Mouse (Mus musculus) limb, embryonic 14.5 days (tissue): ENCODE data around the gene Spata31d1b. TPM values are rescaled to one million over a fixed set of nuclear protein-coding genes. Genes with fewer than 3 reads are reported as not detected.
"Not testable (repeated sequence)": the region's sequence is repeated elsewhere in the genome, so short reads cannot be mapped to it uniquely, and the experiment has no call there.

ENCODE experiments used
- ATAC-seq: fragments of 200-750 bp; cut with Nextera tagmentation; 2 replicates; pipeline ENCODE4 v1.8.0; 2017; ENCODE audit warnings: low read depth, moderate number of reproducible peaks, moderate TSS enrichment; ENCODE audit not compliant: low FRiP score
- DNase-seq: peaks from one replicate; pipeline ENCODE4 v3.0.0-alpha.2; 2015; ENCODE audit warnings: low spot score
- H3K27ac ChIP-seq: fragments of 300-500 bp; sonication (generic); replicated peaks from 2 replicates; pipeline ENCODE4 v1.5.1; 2014; ENCODE audit warnings: low read depth, mild to moderate bottlenecking, low read length, moderate library complexity, mixed read lengths
- H3K27me3 ChIP-seq: fragments of 300-500 bp; sonication (generic); 2 replicates; pipeline ENCODE4 v1.6.1; 2014; ENCODE audit warnings: low read length, mixed read lengths; ENCODE audit not compliant: control insufficient read depth, insufficient read depth
- H3K36me3 ChIP-seq: fragments of 300-500 bp; sonication (generic); 2 replicates; pipeline ENCODE4 v1.6.1; 2014; ENCODE audit warnings: mild to moderate bottlenecking, low read length, moderate library complexity, mixed read lengths; ENCODE audit not compliant: control insufficient read depth, insufficient read depth
- H3K4me1 ChIP-seq: fragments of 300-500 bp; sonication (generic); 2 replicates; pipeline ENCODE4 v1.6.1; 2014; ENCODE audit warnings: antibody characterized with exemption, low read length, mixed read lengths; ENCODE audit not compliant: control insufficient read depth, insufficient read depth
- H3K4me2 ChIP-seq: fragments of 300-500 bp; sonication (generic); replicated peaks from 2 replicates; pipeline ENCODE4 v1.6.1; 2014; ENCODE audit warnings: low read depth, mild to moderate bottlenecking, low read length, moderate library complexity; ENCODE audit not compliant: severe bottlenecking
- H3K4me3 ChIP-seq: fragments of 300-500 bp; sonication (generic); replicated peaks from 2 replicates; pipeline ENCODE4 v1.5.1; 2014; ENCODE audit warnings: low read length
- H3K9ac ChIP-seq: fragments of 300-500 bp; sonication (generic); 2 replicates; pipeline ENCODE4 v1.6.1; 2014; ENCODE audit warnings: mild to moderate bottlenecking, low read depth, low read length, moderate library complexity; ENCODE audit not compliant: severe bottlenecking
- H3K9me3 ChIP-seq: fragments of 300-500 bp; sonication (generic); 2 replicates; pipeline ENCODE4 v1.6.1; 2016; ENCODE audit warnings: low read length; ENCODE audit not compliant: control insufficient read depth
- POLR2A ChIP-seq: fragments of 200-500 bp; IDR thresholded peaks from 2 replicates; pipeline ENCODE4 v1.8.0; 2012; ENCODE audit warnings: inconsistent platforms, mild to moderate bottlenecking, moderate library complexity, borderline replicate concordance; ENCODE audit not compliant: insufficient read depth, insufficient read length; ENCODE audit errors: extremely low read depth
- WGBS: fragments of 180-500 bp; shearing (Covaris S2); extraction: QIAGEN DNeasy Blood & Tissue Kit; methylation state at CpG from one replicate; pipeline ENCODE4 v1.1.7; 2014; 5-methylcytosine and 5-hydroxymethylcytosine counted together
- polyA plus RNA-seq, 2 experiments: library from polyadenylated mRNA; depleted of rRNA in 1 of 2; stranded (reverse) in 1 of 2; unstranded in 1 of 2; fragments of >200 nt; fragmentation: Nextera tagmentation in 1 of 2; extraction: Ambion mirVana in 1 of 2; gene quantifications; 2 replicates each; pipeline versions ENCODE4 v1.2.1 to v1.2.3; 2012 to 2014

The Spata31d1b gene
- polyA plus RNA-seq, 2 experiments, result 0.04 TPM; not detected in 1

- DNase-seq (no peak), ATAC-seq (no peak)
- no peak for TF ChIP-seq POLR2A
- 85% methylated on average over 3 of the region's 3 CpGs for WGBS
- Histone ChIP-seq H3K4me3 (no peak within 1 kb of the TSS), H3K4me1 (no peaks in the 10 kb centered on the region), H3K9ac (no peak within 1 kb of the TSS), H3K9me3 (no peaks in the 10 kb centered on the region), H3K27me3 (no peaks in the 10 kb centered on the region), H3K4me2 (no peak within 1 kb of the TSS), H3K36me3 (no peaks in the 10 kb centered on the region), H3K27ac (no peak within 1 kb of the TSS)
These were observed 18.1 kb upstream of the Spata31d1b start, which contains the start of gene 4921517D22Rik for GRCm38 (mm10) chr13:59694008-59694407. Gene 4921517D22Rik (minus strand): TSS chr13:59694108.

- Histone ChIP-seq H3K9me3 (no peaks in the 10 kb centered on the region), H3K4me1 (no peaks in the 10 kb centered on the region), H3K4me2 (no peak overlapping the region), H3K4me3 (no peak overlapping the region), H3K36me3 (no peaks in the 10 kb centered on the region), H3K27ac (no peak overlapping the region), H3K9ac (no peak overlapping the region), H3K27me3 (no peaks in the 10 kb centered on the region)
- no peak for TF ChIP-seq POLR2A
- DNase-seq (no peak), ATAC-seq (no peak)
- WGBS, result 79% methylated on average over 7 of the region's 7 CpGs
These were observed 16.3 kb upstream of the Spata31d1b start for GRCm38 (mm10) chr13:59695781-59696180.

GRCm38 (mm10) chr13:59699131-59699530 is 13.0 kb upstream of the Spata31d1b start:
- no peak overlapping the region for H3K4me2 ChIP-seq
- no peak for ATAC-seq
- no peak overlapping the region for H3K4me3 ChIP-seq
- no peaks in the 10 kb centered on the region for H3K9me3 ChIP-seq
- 92% methylated on average over 8 of the region's 8 CpGs for WGBS
- no peak overlapping the region for H3K9ac ChIP-seq
- DNase-seq, result no peak
- no peak for TF ChIP-seq POLR2A
- no peaks in the 10 kb centered on the region for H3K36me3 ChIP-seq
- no peaks in the 10 kb centered on the region for H3K4me1 ChIP-seq
- no peaks in the 10 kb centered on the region for H3K27me3 ChIP-seq
- no peak overlapping the region for H3K27ac ChIP-seq

- not testable (repeated sequence) for H3K9me3 ChIP-seq, H3K27me3 ChIP-seq, H3K9ac ChIP-seq, H3K4me2 ChIP-seq, H3K36me3 ChIP-seq, ATAC-seq, H3K4me1 ChIP-seq, H3K27ac ChIP-seq, DNase-seq, H3K4me3 ChIP-seq
- WGBS, result 43% methylated on average over 1 of the region's 1 CpGs
These were observed 11.9 kb upstream of the Spata31d1b start for GRCm38 (mm10) chr13:59700137-59700536.

- no peaks in the 10 kb centered on the region for H3K27me3 ChIP-seq
- no peaks in the 10 kb centered on the region for H3K36me3 ChIP-seq
- 85% methylated on average over 12 of the region's 12 CpGs for WGBS
- no peaks in the 10 kb centered on the region for H3K4me1 ChIP-seq
- no peak overlapping the region for H3K4me3 ChIP-seq
- no peaks in the 10 kb centered on the region for H3K9me3 ChIP-seq
- no peak for TF ChIP-seq POLR2A
- no peak overlapping the region for H3K9ac ChIP-seq
- no peak overlapping the region for H3K27ac ChIP-seq
- H3K4me2 ChIP-seq, result no peak overlapping the region
- DNase-seq (no peak), ATAC-seq (no peak)
These were observed 8.6 kb upstream of the Spata31d1b start for GRCm38 (mm10) chr13:59703514-59703913.

GRCm38 (mm10) chr13:59704562-59704961 is 7.5 kb upstream of the Spata31d1b start:
- H3K27me3 ChIP-seq, result no peaks in the 10 kb centered on the region
- no peak overlapping the region for H3K27ac ChIP-seq
- H3K4me3 ChIP-seq, result no peak overlapping the region
- DNase-seq, result no peak
- no peaks in the 10 kb centered on the region for H3K4me1 ChIP-seq
- no peaks in the 10 kb centered on the region for H3K36me3 ChIP-seq
- no peak for ATAC-seq
- no peak for TF ChIP-seq POLR2A
- no peak overlapping the region for H3K4me2 ChIP-seq
- H3K9me3 ChIP-seq, result no peaks in the 10 kb centered on the region
- WGBS, result 57% methylated on average over 12 of the region's 12 CpGs
- H3K9ac ChIP-seq, result no peak overlapping the region
